Mouse (Mus musculus) natural killer cell, adult 2 months (primary cell): ENCODE data around the gene Sox5.

ENCODE experiments used
- DNase-seq, 2 experiments: peaks; one replicate each; pipeline ENCODE4 v3.0.0; 2022; ENCODE audit warnings: low spot score in 2 of 2

The Sox5 gene

DNA sequence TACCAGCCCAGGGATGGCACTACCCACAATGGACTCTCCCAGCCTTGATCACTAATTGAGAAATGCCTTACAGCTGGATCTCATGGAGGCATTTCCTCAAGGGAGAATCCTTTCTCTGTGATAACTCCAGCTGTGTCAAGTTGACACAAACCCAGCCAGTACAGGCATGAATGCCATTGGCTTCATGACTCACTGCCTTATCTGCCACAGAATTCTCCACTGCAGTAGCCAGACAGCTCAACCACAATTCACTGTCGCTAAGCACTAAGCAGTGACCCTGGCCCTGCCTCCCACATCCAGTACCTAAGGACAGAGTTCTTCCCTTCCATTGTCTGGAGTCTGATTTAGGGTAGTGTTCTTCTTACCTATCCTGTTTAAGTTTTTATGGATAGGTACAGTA is 65.4 kb downstream of the Sox5 start:
- no peak for DNase-seq

DNA sequence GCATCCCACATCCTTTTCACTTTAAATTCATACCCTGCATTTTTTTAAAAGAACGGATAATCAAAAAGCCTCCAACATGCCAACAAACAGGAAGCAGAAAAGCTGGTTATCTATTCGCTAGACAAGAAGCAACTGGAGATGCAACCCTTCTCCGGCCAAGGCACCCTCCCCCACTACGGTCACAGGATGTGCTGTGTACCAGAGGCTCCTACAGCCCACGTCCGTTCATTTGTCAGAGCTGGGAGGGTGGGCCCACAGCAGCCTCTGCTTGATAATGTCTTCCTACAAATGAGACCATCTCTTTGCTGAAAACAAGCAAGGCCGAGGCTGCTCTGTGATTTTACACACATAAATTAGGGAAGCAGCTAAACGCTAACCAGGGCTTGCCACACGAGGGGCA is 69.9 kb downstream of the Sox5 start:
- DNase-seq: no peak

GRCm38 (mm10) chr6:144710816-144711215 is 71.0 kb downstream of the Sox5 start:
- DNase-seq: no peak

DNA sequence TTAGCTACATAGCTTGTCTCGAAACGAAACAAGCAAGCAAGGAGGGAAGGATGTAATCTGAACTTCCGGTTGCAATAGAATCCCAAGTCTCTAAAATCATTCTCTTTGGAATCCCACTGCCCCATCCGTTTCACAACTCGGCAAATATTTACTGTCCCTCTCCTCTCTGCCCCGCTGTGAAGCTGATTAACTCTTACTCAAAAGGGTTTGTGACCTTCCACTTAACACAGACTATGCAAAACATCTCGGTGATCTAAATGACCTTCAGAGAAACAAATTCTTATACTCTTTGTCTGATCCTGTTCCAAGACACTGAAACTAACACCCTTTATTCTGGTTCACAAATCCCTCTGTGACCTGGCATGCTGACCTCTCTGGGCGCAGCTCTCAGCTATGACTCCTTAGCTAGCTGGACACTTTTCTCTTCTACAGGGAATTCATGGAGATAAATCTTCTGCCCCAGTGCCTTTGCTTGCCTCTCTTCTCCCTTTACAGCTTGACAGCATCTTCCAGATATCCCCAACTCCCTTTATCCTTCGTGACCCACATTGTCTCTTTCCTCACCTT is 72.1 kb downstream of the Sox5 start:
- DNase-seq: no peak

DNA sequence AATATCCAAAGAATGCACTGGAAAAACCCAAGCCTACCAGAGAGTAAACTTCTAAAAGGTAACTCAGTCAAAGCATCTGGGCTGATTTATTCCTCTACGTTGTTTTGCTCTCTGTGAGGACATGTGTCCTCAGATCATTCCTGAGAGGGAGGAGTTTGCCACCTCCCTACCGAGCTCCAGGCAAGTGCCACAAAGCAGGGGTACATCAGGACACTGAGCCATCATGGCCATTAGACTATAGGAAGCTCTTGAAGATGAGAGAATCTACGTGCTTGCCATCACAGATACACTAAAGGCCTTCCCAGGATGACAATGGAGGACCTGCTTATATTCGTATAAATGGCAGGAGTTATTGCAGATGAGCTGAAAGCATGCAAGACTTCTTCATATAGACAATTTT is 73.4 kb downstream of the Sox5 start:
- DNase-seq: no peak

- DNase-seq: no peak
Observed at GRCm38 (mm10) chr6:144707976-144708375, 73.8 kb downstream of the Sox5 start.

- no peak for DNase-seq
Observed at GRCm38 (mm10) chr6:144704962-144705361, 76.8 kb downstream of the Sox5 start.

DNA sequence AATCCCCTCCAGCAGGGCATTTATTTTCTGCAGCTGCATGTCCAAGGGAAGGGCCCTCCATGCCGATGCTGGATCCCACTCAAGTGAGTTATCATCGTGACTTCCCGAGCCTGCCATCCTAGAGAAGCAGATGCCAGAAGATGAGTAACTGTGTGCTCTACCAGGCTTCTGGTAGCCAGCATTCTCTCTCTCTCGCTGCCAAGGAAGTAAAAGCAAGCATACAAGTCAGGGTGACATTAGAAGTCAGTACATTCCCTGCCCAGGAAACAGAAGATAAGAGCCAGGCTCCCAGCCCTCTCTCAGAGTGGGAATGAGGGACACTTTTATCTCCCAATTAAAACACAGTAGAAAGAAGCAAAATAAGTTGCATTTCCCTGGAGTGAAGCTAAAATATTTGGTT is 86.1 kb downstream of the Sox5 start:
- DNase-seq: no peak

DNA sequence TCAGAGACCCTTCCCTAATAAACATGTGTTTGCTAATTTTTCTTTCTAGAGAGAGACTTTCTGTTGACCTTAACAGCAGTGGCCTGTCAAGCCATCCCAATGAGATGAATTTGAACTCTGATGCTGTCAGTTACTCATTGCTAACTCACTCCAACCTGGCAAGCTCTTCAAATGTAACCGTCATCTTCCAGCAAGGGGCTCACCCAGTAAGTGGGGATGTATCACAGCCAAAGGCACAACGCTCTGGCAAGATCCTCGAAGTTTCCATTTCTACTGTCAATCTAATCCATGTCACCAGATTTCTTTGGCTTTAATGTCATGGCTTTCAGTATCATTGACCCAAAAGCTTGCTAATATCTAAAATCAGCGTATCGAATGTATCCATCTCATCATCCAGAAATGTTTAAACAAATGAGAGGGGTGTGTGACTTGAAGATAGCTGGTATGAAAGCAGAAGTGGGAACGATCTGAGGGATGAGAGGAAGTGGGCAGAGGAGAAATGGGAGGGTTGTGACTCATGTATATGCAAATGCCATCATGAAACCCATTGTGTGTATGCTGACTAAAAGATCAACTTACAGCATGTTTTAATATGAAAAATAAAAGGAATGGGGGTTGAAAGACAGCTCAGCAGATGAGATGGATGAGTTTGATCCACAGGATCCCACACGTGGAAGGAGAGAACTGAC is 88.4 kb downstream of the Sox5 start:
- DNase-seq: no peak

GRCm38 (mm10) chr6:144691298-144692041 is 90.3 kb downstream of the Sox5 start:
- DNase-seq: no peak

DNA sequence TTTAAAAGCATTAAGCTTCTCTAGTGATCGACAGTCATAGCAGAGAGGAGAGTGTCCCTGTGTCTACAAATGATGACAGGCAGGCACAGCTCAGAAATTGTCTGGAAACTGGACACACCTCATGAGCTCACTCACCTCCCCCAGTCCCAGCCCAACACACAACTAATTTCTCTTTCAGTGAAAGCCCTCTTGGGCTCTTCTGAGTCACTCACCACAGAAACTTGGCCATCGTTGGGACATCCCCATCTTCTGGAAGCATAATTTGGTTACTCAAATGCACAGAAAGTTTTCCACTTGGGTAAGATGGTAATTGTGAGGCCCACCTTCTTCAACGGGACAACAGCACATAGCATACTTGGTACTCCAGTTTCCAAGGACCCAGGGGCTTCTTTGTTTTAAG is 92.7 kb downstream of the Sox5 start:
- DNase-seq: peak in 1 of 2 experiments; percentile 17

DNA sequence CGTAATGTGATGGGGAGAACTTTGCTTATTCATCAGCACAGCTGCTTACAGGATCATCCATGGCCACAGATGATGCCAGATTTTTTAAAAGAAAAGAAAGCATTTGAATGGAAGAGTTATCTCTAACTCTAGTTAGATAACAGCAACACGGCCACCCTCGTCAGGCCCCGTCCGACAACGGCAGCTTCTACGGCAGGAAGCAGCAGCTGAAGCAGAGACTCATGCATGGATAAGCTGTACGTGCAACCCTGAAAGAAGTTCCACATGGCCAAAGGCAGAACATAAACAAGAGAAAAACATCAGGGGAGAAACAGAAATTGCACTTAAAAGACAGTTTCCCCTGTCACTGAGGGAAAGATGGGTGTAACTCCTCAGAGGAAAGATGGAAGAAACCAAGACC is 94.1 kb downstream of the Sox5 start:
- peak in 1 of 2 experiments; percentile 24 for DNase-seq

- no peak for DNase-seq
Observed at GRCm38 (mm10) chr6:144681045-144681789, 100.6 kb downstream of the Sox5 start.

GRCm38 (mm10) chr6:144677491-144678133 is 104.2 kb downstream of the Sox5 start:
- DNase-seq: peak in 1 of 2 experiments; percentile 53

- DNase-seq: no peak
Observed at GRCm38 (mm10) chr6:144675111-144675510, 106.7 kb downstream of the Sox5 start.

DNA sequence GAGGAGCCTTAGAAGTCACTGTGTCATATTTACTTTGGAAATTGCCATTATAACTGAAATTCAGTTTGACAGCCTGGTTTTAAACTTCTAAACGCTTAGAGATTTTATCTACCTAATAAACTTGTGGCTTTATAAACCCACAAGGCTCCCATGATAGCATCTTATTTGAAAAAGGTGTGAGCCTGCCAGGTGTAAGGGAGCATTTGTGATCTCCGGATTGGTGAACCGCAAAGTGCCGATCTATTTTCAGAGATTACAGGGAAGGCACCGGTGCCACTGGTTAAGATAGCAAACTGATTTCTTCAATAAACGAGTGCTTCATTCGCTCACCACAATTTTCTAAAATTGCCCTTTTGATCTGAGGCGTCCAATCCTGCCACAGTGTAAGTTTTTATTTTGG is 107.9 kb downstream of the Sox5 start:
- DNase-seq: no peak

- DNase-seq: peak; percentile 54 to 57
Observed at GRCm38 (mm10) chr6:144670433-144671167, 111.2 kb downstream of the Sox5 start.

DNA sequence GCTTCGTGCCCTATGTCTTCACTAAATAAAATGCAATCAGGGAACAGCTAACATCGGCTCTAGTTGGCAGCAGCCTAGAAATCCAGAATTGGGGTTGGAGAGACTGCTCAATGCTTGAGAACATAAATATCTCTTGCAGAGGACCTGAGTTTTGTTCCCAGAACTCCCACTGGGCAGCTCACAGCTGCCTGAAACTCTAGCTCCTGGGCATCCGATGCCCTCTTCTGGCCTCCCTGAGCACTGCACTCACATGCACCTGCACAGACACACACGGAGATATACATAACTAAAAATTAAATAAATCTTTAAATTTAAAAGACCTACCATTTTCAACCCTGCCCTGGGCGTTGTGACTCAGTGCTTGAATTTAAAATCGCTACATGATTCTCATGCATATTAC is 115.2 kb downstream of the Sox5 start:
- DNase-seq: no peak

- DNase-seq: no peak
Observed at GRCm38 (mm10) chr6:144664765-144665164, 117.0 kb downstream of the Sox5 start.

DNA sequence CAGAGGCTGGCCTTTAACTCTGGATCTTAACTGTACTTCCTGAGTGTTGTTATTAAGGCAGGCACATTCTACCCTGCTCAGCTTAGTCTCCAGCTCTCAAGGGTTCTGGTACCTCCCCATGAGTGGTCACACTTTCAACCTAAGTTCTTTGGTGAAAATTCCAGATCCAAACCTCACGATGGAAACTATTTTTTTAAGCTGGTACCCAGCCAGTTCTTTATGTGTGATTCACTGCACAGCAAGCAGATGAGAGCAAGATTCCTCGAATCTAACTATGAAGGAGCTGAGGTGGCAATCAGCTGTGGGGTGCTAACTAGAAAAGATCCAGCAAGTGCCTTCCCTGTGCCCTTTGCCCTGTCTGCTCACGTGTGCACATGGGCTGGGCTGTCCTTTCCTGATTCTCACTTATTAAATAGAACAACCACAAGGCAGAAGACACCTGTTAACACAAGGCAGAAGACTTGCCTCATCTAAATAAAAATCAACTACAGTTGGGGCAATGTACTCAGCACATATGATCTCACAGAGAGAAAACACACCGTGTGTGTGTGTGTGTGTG is 118.2 kb downstream of the Sox5 start:
- no peak for DNase-seq
